26 mouse cellular contexts compared by ENCODE assay signal in the genomic region with DNA sequence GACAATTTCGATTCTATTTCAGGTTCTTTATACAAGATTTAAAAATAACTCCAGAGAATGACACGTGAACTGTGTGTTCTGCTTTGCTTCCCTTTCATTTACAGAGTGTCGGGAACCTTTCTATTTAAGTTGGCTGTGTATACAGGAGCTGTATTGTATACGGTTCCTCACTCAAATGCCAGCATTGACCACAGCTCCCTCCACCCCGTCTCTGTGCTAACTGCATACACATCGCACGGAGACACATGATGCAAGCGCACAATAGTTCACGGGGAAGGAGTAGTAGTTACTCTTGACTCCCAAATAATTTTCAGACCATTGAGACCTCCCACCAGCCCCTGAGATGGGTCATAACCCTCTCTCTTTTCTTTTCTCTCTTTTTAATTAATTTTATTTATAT.
A peak's percentile ranks its signal among the peaks of the same experiment; 100 is the strongest.
DNase-seq lines count a peak whose midpoint lies in the region; ATAC-seq lines count a peak whose summit lies in the region.
"Had no signal": no experiment of that assay in that cellular context is flagged by ENCODE, and none has a peak within 500 bp of the region (broad histone marks: within the 10 kb centered on the region; RNA-seq: fewer than 3 reads in every experiment).

No protein-coding gene starts in this region.

- H3K4me3 ChIP-seq in heart, embryonic 12.5 days, result no peak overlapping the region
- no peak overlapping the region for H3K4me3 ChIP-seq in hindbrain, embryonic 11.5 days (ENCODE audit: low read depth, low read length)
- H3K4me3 ChIP-seq: embryonic facial prominence, embryonic 15.5 days; forebrain, embryonic 12.5 days; forebrain, embryonic 15.5 days; gastrocnemius, adult 2 months; heart, embryonic 13.5 days; hindbrain, embryonic 12.5 days; hindbrain, embryonic 15.5 days had no signal

- H3K9ac ChIP-seq in heart, embryonic 12.5 days, result no peak overlapping the region
- H3K9ac ChIP-seq in hindbrain, embryonic 11.5 days (ENCODE audit: low read depth, low read length), result no peak overlapping the region
- H3K9ac ChIP-seq: embryonic facial prominence, embryonic 15.5 days; forebrain, embryonic 12.5 days; forebrain, embryonic 15.5 days; heart, embryonic 13.5 days; hindbrain, embryonic 12.5 days; hindbrain, embryonic 15.5 days had no signal

- no peaks in the 10 kb centered on the region for H3K36me3 ChIP-seq in heart, embryonic 12.5 days
- no peaks in the 10 kb centered on the region for H3K36me3 ChIP-seq in hindbrain, embryonic 11.5 days (ENCODE audit: control insufficient read depth, insufficient read depth, low read length)
- H3K36me3 ChIP-seq: embryonic facial prominence, embryonic 15.5 days; forebrain, embryonic 12.5 days; forebrain, embryonic 15.5 days; heart, embryonic 13.5 days; hindbrain, embryonic 12.5 days; hindbrain, embryonic 15.5 days had no signal

- H3K27me3 ChIP-seq in heart, embryonic 12.5 days (replicated peaks), result no peaks in the 10 kb centered on the region
- no peaks in the 10 kb centered on the region for H3K27me3 ChIP-seq in hindbrain, embryonic 11.5 days (ENCODE audit: control insufficient read depth, insufficient read depth, low read length)
- H3K27me3 ChIP-seq: embryonic facial prominence, embryonic 15.5 days; forebrain, embryonic 12.5 days; forebrain, embryonic 15.5 days; heart, embryonic 13.5 days; hindbrain, embryonic 12.5 days; hindbrain, embryonic 15.5 days had no signal

- no peak for ATAC-seq in heart, embryonic 12.5 days (ENCODE audit: insufficient number of reproducible peaks, low FRiP score)
- ATAC-seq in hindbrain, embryonic 11.5 days (ENCODE audit: low FRiP score), result no peak
- ATAC-seq: CD4-positive, CD25-positive, alpha-beta regulatory T cell, adult 4 months; forebrain, embryonic 15.5 days; intestine, postnatal 0 days had no signal

- H3K9me3 ChIP-seq in heart, embryonic 12.5 days (replicated peaks), result no peaks in the 10 kb centered on the region
- no peaks in the 10 kb centered on the region for H3K9me3 ChIP-seq in hindbrain, embryonic 11.5 days (ENCODE audit: control insufficient read depth, low read length)
- H3K9me3 ChIP-seq: embryonic facial prominence, embryonic 15.5 days; forebrain, embryonic 12.5 days; forebrain, embryonic 15.5 days; heart, embryonic 13.5 days; hindbrain, embryonic 12.5 days; hindbrain, embryonic 15.5 days had no signal

- no peaks in the 10 kb centered on the region for H3K4me1 ChIP-seq in heart, embryonic 12.5 days (replicated peaks)
- H3K4me1 ChIP-seq in hindbrain, embryonic 11.5 days (replicated peaks; ENCODE audit: control insufficient read depth, insufficient read depth, low read length), result no peaks in the 10 kb centered on the region
- H3K4me1 ChIP-seq: embryonic facial prominence, embryonic 15.5 days; forebrain, embryonic 12.5 days; forebrain, embryonic 15.5 days; heart, embryonic 13.5 days; hindbrain, embryonic 12.5 days; hindbrain, embryonic 15.5 days had no signal

- H3K27ac ChIP-seq in heart, embryonic 12.5 days (ENCODE audit: poor library complexity, severe bottlenecking), result no peak overlapping the region
- H3K27ac ChIP-seq in hindbrain, embryonic 11.5 days (ENCODE audit: low read depth, low read length), result no peak overlapping the region
- H3K27ac ChIP-seq: embryonic facial prominence, embryonic 15.5 days; forebrain, embryonic 12.5 days; forebrain, embryonic 15.5 days; gastrocnemius, adult 2 months; heart, embryonic 13.5 days; hindbrain, embryonic 12.5 days; hindbrain, embryonic 15.5 days had no signal

- DNase-seq in heart, adult 11 months, result peak; percentile 78
- DNase-seq in left cerebral cortex, adult 11 months (ENCODE audit: low spot score), result peak; percentile 16
- DNase-seq in left cerebral cortex, adult 8-10 months (ENCODE audit: low spot score in 2 of 2), result no peak
- peak; percentile 45 for DNase-seq in fibroblast of lung, adult 2 months (ENCODE audit: low read depth)
- no peak for DNase-seq in hindbrain, embryonic 11.5 days (ENCODE audit: low spot score)
- DNase-seq: adrenal gland, postnatal 10 days; adrenal gland, postnatal 36 days; cerebellum, adult 11-12 months; cerebellum, adult 8-10 months; cerebellum, postnatal 10 days; cerebellum, postnatal 36 days; embryo, embryonic 11 days; gastrocnemius, adult 2 months; gastrocnemius, postnatal 14 days; heart, adult 18-20 months; heart, postnatal 14 days; heart, postnatal 4 days had no signal

- no peak overlapping the region for H3K4me2 ChIP-seq in heart, embryonic 12.5 days
- H3K4me2 ChIP-seq in hindbrain, embryonic 11.5 days (replicated peaks; ENCODE audit: low read depth, low read length), result no peak overlapping the region
- H3K4me2 ChIP-seq: embryonic facial prominence, embryonic 15.5 days; forebrain, embryonic 12.5 days; forebrain, embryonic 15.5 days; heart, embryonic 13.5 days; hindbrain, embryonic 12.5 days; hindbrain, embryonic 15.5 days had no signal

- 75% methylated on average over 9 of the region's 9 CpGs for WGBS in heart, embryonic 12.5 days
- 94% methylated on average over 9 of the region's 9 CpGs for WGBS in hindbrain, embryonic 11.5 days

Comparison
In these comparisons a context has a peak if more than half of its experiments do, and no peak if none do; other contexts are left out.
1. DNase-seq: peak in heart, adult 11 months (single experiment), left cerebral cortex, adult 11 months (single experiment) and fibroblast of lung, adult 2 months (single experiment); none in left cerebral cortex, adult 8-10 months (0 of 2) and hindbrain, embryonic 11.5 days (single experiment).